ENCODE assay signal across 15 mouse cellular contexts in the genomic region with DNA sequence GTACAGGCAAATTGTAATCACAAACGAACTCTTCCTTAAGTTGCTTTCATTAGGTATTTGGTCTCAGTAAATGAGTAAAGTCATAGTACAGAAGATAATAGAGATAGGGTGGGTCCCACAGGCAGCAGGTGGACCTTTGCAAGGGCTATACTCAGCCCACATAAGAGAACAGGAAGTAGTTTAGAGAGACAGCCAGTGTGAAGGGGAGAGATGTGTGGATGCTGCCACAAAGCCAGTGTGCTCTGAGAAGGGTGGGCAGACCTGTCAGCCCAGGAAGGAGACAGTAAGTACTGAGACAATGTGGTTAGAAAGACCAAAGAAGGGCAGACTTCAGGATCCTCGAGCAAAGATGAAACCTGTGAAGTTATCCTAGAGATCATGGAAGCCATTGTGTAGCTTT.
"Had no signal": no experiment of that assay in that cellular context is flagged by ENCODE, and none has a peak within 500 bp of the region (broad histone marks: within the 10 kb centered on the region; RNA-seq: fewer than 3 reads in every experiment).

No protein-coding gene starts in this region.

- H3K9ac ChIP-seq: liver, embryonic 13.5 days; midbrain, embryonic 12.5 days; midbrain, embryonic 15.5 days; neural tube, embryonic 12.5 days; neural tube, embryonic 15.5 days; stomach, embryonic 15.5 days had no signal

- DNase-seq: kidney, adult 2 months; liver, embryonic 13.5 days; lung, adult 2 months; lung, postnatal 14 days; lung, postnatal 4 days; spleen, adult 18-20 months had no signal

- H3K9me3 ChIP-seq: liver, embryonic 13.5 days; midbrain, embryonic 12.5 days; midbrain, embryonic 15.5 days; neural tube, embryonic 15.5 days; stomach, embryonic 15.5 days had no signal

- H3K4me2 ChIP-seq: liver, embryonic 13.5 days; midbrain, embryonic 12.5 days; midbrain, embryonic 15.5 days; neural tube, embryonic 12.5 days; neural tube, embryonic 15.5 days; stomach, embryonic 15.5 days had no signal

- H3K4me3 ChIP-seq: layer of hippocampus, adult 2 months; left cerebral cortex, adult 2 months; liver, embryonic 13.5 days; midbrain, embryonic 12.5 days; midbrain, embryonic 15.5 days; neural tube, embryonic 12.5 days; neural tube, embryonic 15.5 days; stomach, embryonic 15.5 days had no signal

- H3K36me3 ChIP-seq: liver, embryonic 13.5 days; midbrain, embryonic 12.5 days; midbrain, embryonic 15.5 days; neural tube, embryonic 12.5 days; neural tube, embryonic 15.5 days; stomach, embryonic 15.5 days had no signal

- H3K4me1 ChIP-seq: liver, embryonic 13.5 days; midbrain, embryonic 15.5 days; neural tube, embryonic 15.5 days; stomach, embryonic 15.5 days had no signal

- H3K27ac ChIP-seq: kidney, postnatal 0 days; layer of hippocampus, adult 2 months; left cerebral cortex, adult 2 months; liver, embryonic 13.5 days; midbrain, embryonic 12.5 days; midbrain, embryonic 15.5 days; neural tube, embryonic 12.5 days; neural tube, embryonic 15.5 days; stomach, embryonic 15.5 days had no signal

- ATAC-seq: intestine, postnatal 0 days; midbrain, embryonic 15.5 days had no signal

- H3K27me3 ChIP-seq: liver, embryonic 13.5 days; midbrain, embryonic 12.5 days; midbrain, embryonic 15.5 days; neural tube, embryonic 12.5 days; neural tube, embryonic 15.5 days; stomach, embryonic 15.5 days had no signal
